Mouse (Mus musculus): Measurements from ENCODE around the gene Cldn7.
"Not testable (repeated sequence)": the region's sequence is repeated elsewhere in the genome, so short reads cannot be mapped to it uniquely, and the experiment has no call there.

Cldn7 gene

DNA sequence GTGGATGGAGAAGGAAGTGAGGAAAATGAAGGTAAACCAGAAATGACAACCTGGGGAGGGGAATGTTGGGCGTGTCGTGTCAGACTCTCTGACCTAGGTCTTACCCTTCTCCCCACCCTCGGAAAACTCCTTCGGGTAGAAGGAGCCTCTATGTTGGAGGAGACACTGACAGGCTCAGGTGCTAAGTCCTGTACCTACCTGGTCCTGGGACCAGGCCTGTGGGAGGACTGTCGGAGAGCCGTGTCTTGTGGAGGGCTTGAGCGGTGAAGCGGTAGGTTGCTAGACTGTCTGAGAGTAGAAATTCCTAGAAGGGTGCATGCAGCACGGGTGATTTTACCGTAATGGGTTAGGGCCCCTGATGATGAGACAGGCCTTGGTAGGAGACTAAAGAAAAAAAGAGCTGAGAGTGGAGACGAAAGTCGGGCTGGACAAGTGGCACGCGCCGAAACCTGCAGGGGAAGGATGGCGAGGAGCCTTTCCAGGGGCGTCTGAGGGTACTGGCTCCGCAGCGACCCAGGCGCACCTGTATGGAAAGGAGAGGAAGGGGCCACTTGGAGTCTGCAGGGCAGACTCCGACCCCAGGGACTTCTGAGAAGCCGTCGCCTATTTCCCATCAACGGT is at the start of gene Cldn7:
Gene Cldn7 (plus strand): TSS at position 130 of the 621 bp plus-strand sequence.
- in situ Hi-C loops (cut with MboI; ENCODE audit: unreplicated experiment in 2 of 2): no loop called here

DNA sequence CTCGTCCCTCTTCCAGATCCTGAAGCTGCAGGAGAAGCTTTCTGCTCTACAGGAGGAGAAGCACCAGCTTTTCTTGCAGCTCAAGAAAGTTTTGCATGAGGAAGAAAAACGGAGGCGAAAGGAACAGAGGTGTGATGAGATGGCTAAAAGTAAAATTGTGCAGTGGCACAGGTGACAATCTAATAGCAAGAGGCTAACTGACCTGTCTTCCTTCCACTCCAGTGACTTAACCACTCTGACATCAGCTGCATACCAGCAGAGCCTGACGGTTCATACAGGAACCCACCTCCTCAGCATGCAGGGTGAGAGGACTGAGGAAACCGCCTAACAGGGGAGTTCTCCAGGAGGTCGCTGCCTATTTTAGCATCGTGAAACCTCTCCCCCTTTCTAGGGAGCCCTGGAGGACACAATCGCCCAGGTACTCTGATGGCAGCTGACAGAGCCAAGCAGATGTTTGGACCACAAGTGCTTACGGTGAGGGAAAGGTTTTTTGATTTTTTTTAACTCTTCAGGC is 49.6 kb upstream of the Cldn7 start:
- in situ Hi-C loops (cut with MboI; ENCODE audit: unreplicated experiment in 2 of 2): no loop called here

DNA sequence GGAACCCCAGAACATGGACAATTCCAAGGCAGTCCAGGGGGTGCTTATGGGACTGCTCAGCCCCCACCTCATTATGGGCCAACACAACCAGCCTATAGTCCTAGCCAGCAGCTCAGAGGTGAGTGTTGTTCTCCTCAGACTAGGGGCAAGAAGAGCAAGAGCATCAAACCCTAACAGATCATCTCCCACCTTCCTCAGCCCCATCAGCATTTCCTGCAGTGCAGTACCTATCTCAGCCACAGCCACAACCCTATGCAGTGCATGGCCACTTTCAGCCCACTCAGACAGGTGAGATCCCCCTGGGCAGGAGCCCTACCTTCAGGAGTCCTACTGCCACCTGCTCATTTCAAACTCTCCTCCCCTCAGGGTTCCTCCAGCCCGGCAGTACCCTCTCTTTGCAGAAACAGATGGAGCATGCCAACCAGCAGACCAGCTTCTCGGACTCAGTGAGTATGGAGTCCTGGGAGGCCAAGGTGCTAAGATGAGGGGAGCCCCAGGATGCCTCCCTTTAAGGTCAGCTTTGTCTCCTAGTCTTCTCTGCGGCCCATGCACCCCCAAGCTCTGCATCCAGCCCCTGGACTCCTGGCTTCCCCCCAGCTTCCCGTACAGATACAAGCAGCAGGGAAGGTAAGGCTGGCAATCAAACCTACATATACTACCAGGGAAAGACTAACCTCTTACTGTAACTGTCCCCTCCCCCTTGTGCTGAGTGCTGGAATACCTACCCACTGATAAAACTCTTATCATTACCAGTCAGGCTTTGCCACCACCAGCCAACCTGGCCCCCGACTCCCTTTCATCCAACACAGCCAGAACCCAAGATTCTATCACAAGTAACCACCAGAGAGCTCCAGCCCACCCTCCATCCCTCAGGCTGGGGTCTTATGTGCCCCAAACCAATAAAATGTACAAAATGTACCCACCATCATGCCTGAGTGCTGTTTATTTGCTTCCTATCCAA is 48.6 kb upstream of the Cldn7 start:
- in situ Hi-C loops (cut with MboI; ENCODE audit: unreplicated experiment in 2 of 2): no loop called here

DNA sequence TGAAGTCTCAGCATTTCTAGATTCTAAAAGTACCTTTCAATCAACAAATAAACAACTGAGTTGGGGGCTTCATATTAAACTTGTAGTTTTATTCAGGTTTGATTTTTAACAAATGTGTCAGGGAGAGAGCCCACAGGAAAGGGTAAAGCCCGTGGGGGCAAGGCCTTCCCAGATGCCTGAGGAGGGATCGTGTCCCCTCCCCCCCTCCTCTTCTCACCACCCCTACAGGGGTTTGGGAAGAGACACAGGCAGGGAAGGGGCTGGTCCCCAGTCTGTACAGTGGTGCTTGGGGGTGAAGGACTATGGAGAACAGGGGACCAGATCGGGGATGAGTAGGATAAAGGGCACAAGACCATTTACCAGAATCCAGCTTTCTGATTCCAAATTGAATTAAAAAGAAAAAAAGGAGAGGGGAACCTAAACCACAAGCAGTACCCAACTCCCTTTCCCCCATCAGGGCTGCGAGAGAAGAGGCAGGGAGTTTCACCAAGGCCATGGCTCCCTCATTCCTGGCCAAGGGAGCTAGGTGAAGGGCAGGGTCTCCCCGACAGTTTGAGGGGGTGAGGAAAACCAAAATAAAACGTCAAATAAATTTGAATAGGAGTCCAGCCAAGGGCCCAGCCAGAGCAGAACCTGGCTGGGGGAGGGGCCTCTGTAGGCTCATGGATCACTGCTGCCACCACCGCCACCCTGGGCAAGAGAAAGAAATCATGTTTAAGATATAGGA is 47.8 kb upstream of the Cldn7 start:
- in situ Hi-C loops (cut with MboI; ENCODE audit: unreplicated experiment in 2 of 2): not testable (repeated sequence)

DNA sequence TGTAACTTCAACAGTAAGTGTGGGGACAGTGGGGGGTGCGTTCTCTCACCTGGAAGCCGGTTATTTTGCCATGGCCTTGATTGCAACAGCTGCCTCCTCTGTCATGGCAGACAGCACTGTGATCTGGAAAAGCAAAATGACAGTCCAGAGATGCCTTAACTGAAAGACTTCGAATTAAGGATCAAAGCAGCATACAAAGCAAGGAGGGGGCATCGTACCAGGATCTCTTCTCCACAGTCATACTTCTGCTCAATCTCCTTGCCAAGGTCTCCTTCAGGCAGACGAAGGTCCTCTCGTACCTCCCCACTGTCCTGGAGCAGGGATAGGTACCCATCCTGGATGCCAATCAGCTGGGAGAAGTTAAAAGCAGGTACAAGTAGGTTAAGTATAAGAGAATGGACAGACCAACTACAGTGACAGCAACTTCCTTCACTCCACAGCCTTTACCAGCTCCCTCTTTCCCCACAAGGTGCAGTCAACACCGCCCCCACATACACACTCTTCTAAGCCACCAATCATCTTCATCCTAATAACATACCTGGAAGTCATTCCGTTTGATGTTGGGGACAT is 47.1 kb upstream of the Cldn7 start:
- in situ Hi-C loops (cut with MboI; ENCODE audit: unreplicated experiment in 2 of 2): no loop called here

DNA sequence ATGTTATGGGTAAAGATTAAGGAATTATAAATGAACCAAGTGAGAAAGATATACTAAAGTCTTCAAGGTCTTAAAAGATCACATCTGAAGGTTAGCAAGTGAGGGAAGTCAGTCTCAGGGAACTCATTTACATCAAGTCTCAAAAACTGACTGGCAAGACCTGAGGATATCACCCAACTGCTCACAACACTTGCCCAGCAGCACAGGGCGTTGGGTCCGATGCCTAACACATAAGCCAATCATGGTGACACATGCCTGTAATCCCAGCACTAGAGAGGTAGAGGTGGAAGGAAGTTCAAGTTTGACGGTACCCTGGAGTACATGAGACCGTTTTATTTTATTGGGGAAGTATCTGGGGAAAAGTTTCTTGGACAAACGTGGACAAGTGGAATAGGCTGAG is 46.5 kb upstream of the Cldn7 start:
- in situ Hi-C loops (cut with MboI; ENCODE audit: unreplicated experiment in 2 of 2): no loop called here

DNA sequence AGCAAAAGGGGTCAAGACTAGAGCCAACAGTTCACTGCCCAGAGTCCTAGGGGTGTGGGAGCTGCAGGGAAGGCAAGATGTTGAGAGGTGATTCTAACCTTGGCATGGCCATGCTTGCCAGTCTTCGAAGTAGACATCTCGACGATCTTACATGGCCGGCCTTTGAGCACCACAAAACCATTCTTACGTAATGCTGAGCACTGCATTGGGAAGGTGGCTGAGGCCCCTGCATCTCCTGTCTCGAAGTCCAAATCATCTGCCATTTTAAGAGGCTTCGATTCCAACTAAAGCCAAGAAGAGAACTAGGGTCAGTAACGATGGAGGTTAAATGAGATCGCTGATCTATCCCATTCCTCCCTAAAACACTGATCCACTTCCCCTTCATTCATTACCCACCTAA is 45.5 kb upstream of the Cldn7 start:
- in situ Hi-C loops (cut with MboI; ENCODE audit: unreplicated experiment in 2 of 2): no loop called here

DNA sequence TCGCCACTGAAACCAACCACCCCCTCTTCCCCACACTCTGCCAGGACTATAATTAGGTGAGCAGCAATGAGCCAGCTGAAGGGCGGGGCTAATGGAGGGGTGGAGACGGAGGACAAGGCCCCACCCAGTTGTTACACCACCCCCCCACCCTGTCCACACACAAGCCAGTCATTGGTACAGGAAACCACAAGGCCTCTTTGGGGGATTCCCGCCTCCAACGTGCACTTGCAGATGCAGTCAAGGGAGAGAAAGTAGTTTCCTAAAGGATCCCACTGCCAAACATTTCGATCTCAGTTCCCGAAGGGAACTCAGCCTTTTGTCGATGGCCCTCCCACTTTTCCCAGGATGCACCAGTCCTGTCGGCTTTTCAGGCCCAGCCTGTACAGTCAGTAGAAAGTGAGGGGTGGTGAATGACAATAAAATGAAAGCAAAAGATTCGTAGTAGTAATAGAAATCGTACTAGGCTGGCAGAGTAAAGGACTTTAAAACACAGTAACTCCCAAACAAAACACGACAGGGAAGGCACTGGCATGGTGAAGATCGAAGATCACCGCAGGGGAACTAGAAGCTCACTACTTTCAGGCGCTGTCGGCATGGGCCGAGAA is 44.8 kb upstream of the Cldn7 start:
- in situ Hi-C loops (cut with MboI; ENCODE audit: unreplicated experiment in 2 of 2): loop anchor here (5.0 kb wide), 2 partner anchors 37 to 247 kb away; partner anchors contain the start of genes Kctd11 (in 2 of the 2) and Eif4a1 (in 1 of the 2)

DNA sequence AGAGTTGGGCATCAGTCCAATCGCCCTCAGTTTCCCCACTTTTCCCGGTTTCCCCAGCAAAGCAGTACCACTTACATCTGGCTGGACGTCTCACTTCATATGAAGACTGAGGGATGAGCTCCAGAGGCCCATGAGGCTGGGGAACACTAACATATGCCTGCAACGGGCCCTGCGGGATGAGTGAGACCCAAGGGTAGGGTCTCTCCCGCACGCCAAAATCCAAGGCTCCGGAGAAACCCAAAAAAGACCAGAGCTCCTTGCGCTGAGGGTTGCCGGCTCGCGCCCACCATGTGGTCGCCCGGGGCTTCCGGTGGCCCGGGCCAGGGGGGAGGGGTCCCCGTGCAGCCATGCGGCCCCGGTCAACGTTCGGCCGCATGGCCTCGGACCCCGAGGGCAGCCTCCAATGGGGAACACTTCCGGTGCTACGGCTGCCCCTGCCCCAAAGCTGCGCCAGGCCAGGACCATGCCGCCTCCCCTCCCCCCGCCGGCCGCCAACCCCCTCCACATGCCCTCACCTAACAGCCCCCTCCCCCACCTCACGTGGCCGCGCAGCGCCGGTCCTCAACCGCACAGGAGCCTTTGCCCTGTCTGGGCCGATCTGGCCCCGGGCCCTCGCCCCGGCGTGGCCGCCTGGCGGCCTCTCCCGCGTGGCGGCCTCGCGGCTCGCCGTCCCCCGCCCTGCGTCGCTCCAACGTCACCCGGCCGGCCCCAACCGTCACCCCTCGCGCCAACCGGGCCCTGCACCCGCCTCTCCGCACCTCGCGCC is 44.1 kb upstream of the Cldn7 start:
- in situ Hi-C loops (cut with MboI; ENCODE audit: unreplicated experiment in 2 of 2): loop anchor here (5.0 kb wide), 2 partner anchors 38 to 248 kb away; partner anchors contain the start of genes Kctd11 (in 2 of the 2) and Eif4a1 (in 1 of the 2)

DNA sequence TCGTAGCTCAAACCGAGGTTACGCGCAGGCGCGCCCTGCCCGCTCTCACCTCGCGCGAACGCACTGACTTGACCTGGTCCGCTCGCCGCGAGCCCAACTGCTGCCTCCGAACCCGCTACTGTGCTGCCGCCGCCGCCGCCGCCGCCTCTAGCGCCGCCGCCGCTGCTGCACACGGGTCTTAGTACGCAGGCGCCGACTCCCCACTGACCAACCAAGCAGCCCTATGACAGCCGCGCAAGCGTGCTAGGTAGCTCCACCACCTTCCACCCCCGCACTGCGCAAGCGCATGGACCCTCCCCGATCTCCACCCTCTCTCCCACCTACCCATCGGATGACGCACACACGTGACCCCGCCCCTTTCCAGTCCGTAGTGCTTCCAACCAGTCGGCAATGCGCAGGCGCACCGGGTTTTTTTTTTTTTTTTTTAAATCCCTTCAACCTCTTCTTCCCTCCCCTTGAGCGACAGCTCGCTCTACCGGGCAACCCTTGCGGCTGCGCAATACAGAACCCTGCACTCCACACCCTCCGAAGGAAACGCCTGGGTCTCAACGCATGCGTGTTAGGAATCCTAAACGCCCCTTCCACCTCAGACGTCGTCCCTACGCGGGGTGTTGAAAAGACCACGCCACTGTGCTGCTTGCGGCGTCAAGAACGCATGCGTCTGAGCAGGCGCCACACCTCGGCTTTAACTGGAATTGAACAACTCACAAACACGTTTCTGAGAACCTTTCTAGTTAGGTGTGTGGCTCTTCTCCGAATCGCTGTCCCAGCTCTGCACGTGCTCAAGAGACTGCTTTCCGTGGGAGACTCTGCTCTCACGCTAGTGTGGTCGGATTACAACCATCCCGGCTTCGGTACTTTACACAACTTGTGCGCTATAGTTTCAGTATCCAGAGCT is 43.2 kb upstream of the Cldn7 start, which contains the start of gene Eif5a:
Gene Eif5a (minus strand): TSS at position 845 of the 898 bp plus-strand sequence.
- in situ Hi-C loops (cut with MboI; ENCODE audit: unreplicated experiment in 2 of 2): loop anchor here (5.0 kb wide), 2 partner anchors 39 to 249 kb away; partner anchors contain the start of genes Kctd11 (in 2 of the 2) and Eif4a1 (in 1 of the 2)

DNA sequence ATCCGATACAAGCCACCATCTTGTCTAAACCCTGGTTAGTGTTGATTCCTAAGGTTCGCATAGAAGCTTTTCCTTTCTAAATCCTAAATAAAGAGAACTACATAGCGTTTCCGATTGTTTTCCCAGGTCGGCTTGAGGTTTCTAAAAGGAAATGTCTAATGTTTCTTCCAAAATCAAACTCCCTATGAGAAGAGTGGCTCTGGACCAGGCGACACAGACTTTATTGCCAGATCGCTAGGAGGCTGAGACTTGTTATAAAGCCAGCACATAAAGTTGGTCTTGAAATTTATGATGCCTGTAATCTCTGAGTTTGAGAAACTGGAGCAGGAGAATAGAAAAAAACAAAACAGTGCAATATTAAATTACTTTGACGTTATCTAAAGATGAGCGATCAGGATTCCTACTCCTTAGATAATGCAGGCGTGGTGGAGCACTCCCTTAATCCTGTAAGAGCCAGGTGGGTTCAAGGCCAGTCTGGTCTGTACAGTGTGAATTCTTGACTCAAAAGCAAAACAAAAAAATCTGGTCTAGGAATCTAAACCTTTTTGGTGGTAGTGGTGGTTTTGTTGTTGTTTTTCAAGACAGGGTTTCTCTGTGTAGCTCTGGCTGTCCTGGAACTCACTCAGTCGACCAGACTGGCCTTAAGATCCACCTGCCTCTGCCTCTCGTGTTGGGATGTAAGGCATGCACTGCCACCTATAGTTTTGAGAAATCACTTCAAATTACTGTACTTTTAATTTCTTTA is 42.4 kb upstream of the Cldn7 start:
- in situ Hi-C loops (cut with MboI; ENCODE audit: unreplicated experiment in 2 of 2): loop anchor here (5.0 kb wide), 2 partner anchors 40 to 250 kb away; partner anchors contain the start of genes Kctd11 (in 2 of the 2) and Eif4a1 (in 1 of the 2)

DNA sequence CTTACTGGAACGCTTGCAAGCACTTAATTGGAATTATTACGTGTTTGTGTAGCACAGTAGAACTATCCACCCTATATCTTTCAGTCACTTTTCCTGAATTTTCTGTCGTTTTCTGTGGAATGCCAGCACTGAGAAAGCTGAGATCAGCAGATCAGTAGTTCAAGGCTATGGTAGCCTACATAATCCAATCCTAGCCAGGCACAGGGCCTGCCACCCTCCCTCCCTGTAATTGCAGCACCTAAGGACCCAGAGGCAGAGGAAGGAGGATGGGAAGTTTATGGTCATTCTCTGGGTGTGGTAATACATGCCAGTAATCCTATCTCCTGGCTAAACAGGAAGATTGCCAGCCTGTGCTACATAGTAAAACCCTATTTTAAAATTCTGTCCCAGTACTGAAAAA is 41.8 kb upstream of the Cldn7 start:
- in situ Hi-C loops (cut with MboI; ENCODE audit: unreplicated experiment in 2 of 2): loop anchor here (5.0 kb wide), 2 partner anchors 40 to 250 kb away; partner anchors contain the start of genes Kctd11 (in 2 of the 2) and Eif4a1 (in 1 of the 2)

DNA sequence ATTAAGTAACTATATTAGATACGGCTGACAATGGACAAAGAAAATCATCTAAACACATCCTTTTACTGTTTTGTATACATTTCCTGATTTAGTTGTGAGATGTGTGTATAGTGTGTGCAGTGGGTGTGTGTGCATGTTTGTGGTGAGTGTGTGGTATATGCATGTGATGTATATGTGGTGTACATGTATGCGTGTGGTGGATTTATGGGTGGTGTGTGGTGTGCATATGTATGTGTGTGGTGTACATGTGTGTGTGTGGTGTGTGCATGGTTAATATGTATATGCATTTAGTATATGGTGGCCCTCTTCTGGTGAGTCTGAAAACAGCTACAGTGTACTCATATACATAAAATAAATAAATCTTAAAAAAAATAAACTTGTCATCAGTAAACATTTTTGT is 37.1 kb upstream of the Cldn7 start:
- in situ Hi-C loops (cut with MboI; ENCODE audit: unreplicated experiment in 2 of 2): no loop called here

DNA sequence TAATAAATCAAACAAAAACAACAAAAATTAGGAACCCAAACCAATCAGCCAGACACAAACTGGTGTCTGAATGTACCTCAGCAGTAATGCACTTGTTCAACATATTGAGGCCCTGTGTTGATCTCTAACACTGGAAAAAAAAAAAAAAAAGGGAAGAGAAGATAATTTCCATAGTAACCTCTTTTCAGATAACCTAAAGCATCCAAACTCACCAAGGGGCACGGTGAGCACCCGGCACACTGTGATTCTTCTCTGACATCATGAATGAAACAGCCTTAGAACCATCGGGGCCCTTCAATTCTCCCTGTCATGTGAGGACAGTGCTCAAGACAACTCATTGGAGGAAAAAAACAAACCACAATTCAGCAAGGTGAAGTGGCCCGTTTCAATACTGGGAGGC is 34.9 kb upstream of the Cldn7 start:
- in situ Hi-C loops (cut with MboI; ENCODE audit: unreplicated experiment in 2 of 2): loop anchor here (10.0 kb wide), 2 partner anchors 85 to 185 kb away; partner anchors contain the start of genes Acadvl (in 1 of the 2) and Dlg4 (in 1 of the 2)

DNA sequence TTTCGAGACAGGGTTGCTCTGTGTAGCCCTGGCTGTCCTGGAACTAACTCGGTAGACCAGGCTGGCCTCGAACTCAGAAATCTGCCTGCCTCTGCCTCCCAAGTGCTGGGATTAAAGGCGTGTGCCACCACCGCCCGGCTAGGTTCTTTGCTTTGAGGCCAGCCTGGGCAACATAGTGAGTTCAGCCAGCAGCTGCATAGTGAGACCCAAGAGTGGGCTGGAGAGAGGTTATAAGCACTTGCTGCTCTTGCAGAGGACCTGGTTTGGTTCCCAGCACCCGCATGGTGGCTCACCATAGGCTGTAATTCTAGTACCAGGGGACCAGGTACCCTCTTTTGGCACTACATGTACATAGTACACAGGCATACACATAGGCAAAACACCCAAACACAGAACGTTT is 34.4 kb upstream of the Cldn7 start:
- in situ Hi-C loops (cut with MboI; ENCODE audit: unreplicated experiment in 2 of 2): loop anchor here (10.0 kb wide), 2 partner anchors 85 to 185 kb away; partner anchors contain the start of genes Acadvl (in 1 of the 2) and Dlg4 (in 1 of the 2)

DNA sequence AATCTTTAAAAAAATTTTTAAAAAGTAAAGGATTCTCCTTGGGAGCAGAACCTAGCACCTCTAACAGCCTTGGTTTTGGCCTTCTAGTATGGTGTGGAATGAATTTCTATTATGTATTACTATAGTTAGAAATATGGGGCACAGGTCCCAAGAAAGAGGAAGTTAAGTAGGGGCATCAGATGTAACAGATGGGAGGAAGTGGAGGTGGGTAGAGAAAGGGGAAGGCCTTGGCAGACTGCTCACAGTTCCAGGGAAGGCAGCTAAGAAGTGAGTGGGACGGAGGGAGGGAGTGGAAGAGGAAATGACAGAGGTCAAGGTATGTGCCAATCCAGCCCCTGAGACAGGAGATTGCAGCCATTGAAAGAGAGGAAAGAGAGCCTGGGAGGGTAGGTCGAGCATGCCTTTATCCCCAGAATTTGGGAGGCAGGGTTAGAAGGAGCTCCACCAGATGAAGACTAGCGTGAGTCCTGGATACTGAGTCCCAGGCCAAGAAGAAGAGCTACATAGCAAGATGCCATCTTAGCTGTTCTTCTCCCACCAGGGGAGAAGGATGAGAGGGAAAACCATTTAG is 33.5 kb upstream of the Cldn7 start:
- in situ Hi-C loops (cut with MboI; ENCODE audit: unreplicated experiment in 2 of 2): loop anchor here (10.0 kb wide), 2 partner anchors 84 to 184 kb away; partner anchors contain the start of genes Acadvl (in 1 of the 2) and Dlg4 (in 1 of the 2)
